Mouse (Mus musculus) liver, adult 2 months (tissue): ENCODE data around the gene Wasf3.

ENCODE experiments used
- CTCF ChIP-seq: fragments of 200-500 bp; IDR thresholded peaks from 2 replicates; pipeline ENCODE4 v1.5.1; 2011; ENCODE audit warnings: low read depth, low read length, control low read depth
- POLR2A ChIP-seq: fragments of 200-500 bp; IDR thresholded peaks from 2 replicates; pipeline ENCODE4 v1.6.1; 2011; ENCODE audit warnings: low read length, control low read depth; ENCODE audit not compliant: insufficient read depth; ENCODE audit errors: extremely low read depth

GRCm38 (mm10) chr5:146338064-146338463, 46.7 kb upstream of the Wasf3 start:
- TF ChIP-seq CTCF (no peak), POLR2A (no peak)
